Mouse (Mus musculus): ENCODE results near the gene Mettl18. TPM values are rescaled to one million over a fixed set of nuclear protein-coding genes. Genes with fewer than 3 reads are reported as not detected.

The Mettl18 gene
- polyA plus RNA-seq (2012; rRNA removed): 0.28 and 0.92 TPM in 2 replicates

- Histone ChIP-seq H3K4me3 (replicated peaks; ENCODE audit: extremely low read depth, low read depth, low read length) (peak within 1 kb of the TSS; percentile 96), H3K4me1 (ENCODE audit: control insufficient read depth, insufficient read depth, low read length) (no peaks in the 10 kb centered on the region; the same call in 1 of the 2 replicates)
- TF ChIP-seq CTCF (IDR thresholded peaks at IDR 0.05; ENCODE audit: insufficient read depth, low read length): no peak
- TF ChIP-seq POLR2A (IDR thresholded peaks at IDR 0.05; ENCODE audit: borderline replicate concordance, extremely low read depth, low read depth, low read length): peak; percentile 56; the same call in 1 of the 2 replicates
- DNase-seq: peak; percentile 88
- 4% methylated on average over 43 of the region's 43 CpGs for WGBS
These were observed at the start of gene Mettl18, which contains the start of gene BC055324 for GRCm38 (mm10) chr1:163994721-163995608. Gene Mettl18 (plus strand): TSS chr1:163994889. Gene BC055324 (minus strand): TSS chr1:163994796.

GRCm38 (mm10) chr1:163953396-163953795 lies 41.3 kb upstream of the Mettl18 start:
- no peak for TF ChIP-seq CTCF (IDR thresholded peaks at IDR 0.05; ENCODE audit: insufficient read depth, low read length)
- no peak for TF ChIP-seq POLR2A (IDR thresholded peaks at IDR 0.05; ENCODE audit: borderline replicate concordance, extremely low read depth, low read depth, low read length)
- DNase-seq: no peak
- Histone ChIP-seq H3K4me3 (replicated peaks; ENCODE audit: extremely low read depth, low read depth, low read length) (no peak overlapping the region), H3K4me1 (ENCODE audit: control insufficient read depth, insufficient read depth, low read length) (no peaks in the 10 kb centered on the region)
- 77% methylated on average over 2 of the region's 2 CpGs for WGBS

- TF ChIP-seq POLR2A (IDR thresholded peaks at IDR 0.05; ENCODE audit: borderline replicate concordance, extremely low read depth, low read depth, low read length) (no peak), CTCF (IDR thresholded peaks at IDR 0.05; ENCODE audit: insufficient read depth, low read length) (no peak)
- no peak for DNase-seq
- WGBS: 82% methylated on average over 3 of the region's 3 CpGs
- Histone ChIP-seq H3K4me3 (replicated peaks; ENCODE audit: extremely low read depth, low read depth, low read length) (no peak overlapping the region), H3K4me1 (ENCODE audit: control insufficient read depth, insufficient read depth, low read length) (no peaks in the 10 kb centered on the region)
These were observed 36.7 kb upstream of the Mettl18 start for GRCm38 (mm10) chr1:163958036-163958435.

GRCm38 (mm10) chr1:163964008-163964689 lies 30.5 kb upstream of the Mettl18 start:
- 81% methylated on average over 10 of the region's 10 CpGs for WGBS
- DNase-seq: no peak

GRCm38 (mm10) chr1:163974471-163974870 lies 20.2 kb upstream of the Mettl18 start:
- DNase-seq: no peak
- TF ChIP-seq CTCF (IDR thresholded peaks at IDR 0.05; ENCODE audit: insufficient read depth, low read length) (no peak), POLR2A (IDR thresholded peaks at IDR 0.05; ENCODE audit: borderline replicate concordance, extremely low read depth, low read depth, low read length) (no peak)
- WGBS: 63% methylated on average over 1 of the region's 1 CpGs

More at GRCm38 (mm10) chr1:163964008-163964689, 30.5 kb upstream of the Mettl18 start:
- TF ChIP-seq POLR2A (IDR thresholded peaks at IDR 0.05; ENCODE audit: borderline replicate concordance, extremely low read depth, low read depth, low read length) (no peak), CTCF (IDR thresholded peaks at IDR 0.05; ENCODE audit: insufficient read depth, low read length) (no peak)
- no peaks in the 10 kb centered on the region for H3K4me1 ChIP-seq (ENCODE audit: control insufficient read depth, insufficient read depth, low read length)
- H3K4me3 ChIP-seq (replicated peaks; ENCODE audit: extremely low read depth, low read depth, low read length): no peak overlapping the region

GRCm38 (mm10) chr1:163975088-163975487 lies 19.6 kb upstream of the Mettl18 start:
- DNase-seq: no peak
- no peak overlapping the region for H3K4me3 ChIP-seq (replicated peaks; ENCODE audit: extremely low read depth, low read depth, low read length)
- no peak for TF ChIP-seq POLR2A (IDR thresholded peaks at IDR 0.05; ENCODE audit: borderline replicate concordance, extremely low read depth, low read depth, low read length)
- no peak for TF ChIP-seq CTCF (IDR thresholded peaks at IDR 0.05; ENCODE audit: insufficient read depth, low read length)
- H3K4me1 ChIP-seq (ENCODE audit: control insufficient read depth, insufficient read depth, low read length): no peaks in the 10 kb centered on the region
- WGBS: 92% methylated on average over 2 of the region's 2 CpGs

More at GRCm38 (mm10) chr1:163974471-163974870, 20.2 kb upstream of the Mettl18 start:
- no peaks in the 10 kb centered on the region for H3K4me1 ChIP-seq (ENCODE audit: control insufficient read depth, insufficient read depth, low read length)
- no peak overlapping the region for H3K4me3 ChIP-seq (replicated peaks; ENCODE audit: extremely low read depth, low read depth, low read length)

- H3K4me1 ChIP-seq (ENCODE audit: control insufficient read depth, insufficient read depth, low read length): no peaks in the 10 kb centered on the region
- WGBS: 83% methylated on average over 1 of the region's 1 CpGs
- H3K4me3 ChIP-seq (replicated peaks; ENCODE audit: extremely low read depth, low read depth, low read length): no peak overlapping the region
- no peak for TF ChIP-seq POLR2A (IDR thresholded peaks at IDR 0.05; ENCODE audit: borderline replicate concordance, extremely low read depth, low read depth, low read length)
- DNase-seq: no peak
These were observed 18.2 kb upstream of the Mettl18 start for GRCm38 (mm10) chr1:163976515-163976914.

GRCm38 (mm10) chr1:163992371-163992770 lies 2.3 kb upstream of the Mettl18 start:
- no peak for DNase-seq
- H3K4me1 ChIP-seq (ENCODE audit: control insufficient read depth, insufficient read depth, low read length): no peaks in the 10 kb centered on the region; the same call in 1 of the 2 replicates
- no peak overlapping the region for H3K4me3 ChIP-seq (replicated peaks; ENCODE audit: extremely low read depth, low read depth, low read length)
- no peak for TF ChIP-seq CTCF (IDR thresholded peaks at IDR 0.05; ENCODE audit: insufficient read depth, low read length)
- 78% methylated on average over 4 of the region's 4 CpGs for WGBS

GRCm38 (mm10) chr1:163994173-163994720 lies 442 bp upstream of the Mettl18 start:
- DNase-seq: no peak
- TF ChIP-seq CTCF (IDR thresholded peaks at IDR 0.05; ENCODE audit: insufficient read depth, low read length) (no peak), POLR2A (IDR thresholded peaks at IDR 0.05; ENCODE audit: borderline replicate concordance, extremely low read depth, low read depth, low read length) (no peak)
- WGBS: under 1% methylated on average over 38 of the region's 38 CpGs
- Histone ChIP-seq H3K4me3 (replicated peaks; ENCODE audit: extremely low read depth, low read depth, low read length) (peak overlapping the region; percentile 96), H3K4me1 (ENCODE audit: control insufficient read depth, insufficient read depth, low read length) (no peaks in the 10 kb centered on the region; the same call in 1 of the 2 replicates)
